Mouse (Mus musculus) embryonic fibroblast, embryonic 13.5 days (primary cell): ENCODE data around the gene Ablim1.

ENCODE experiments used
- CTCF ChIP-seq: IDR thresholded peaks from 2 replicates; pipeline ENCODE4 v1.5.1; 2011; ENCODE audit warnings: mild to moderate bottlenecking, control low read depth, low read length, moderate library complexity, borderline replicate concordance; ENCODE audit not compliant: insufficient read depth
- POLR2A ChIP-seq: IDR thresholded peaks from 2 replicates; pipeline ENCODE4 v1.6.1; 2011; ENCODE audit warnings: low read depth, mild to moderate bottlenecking, control low read depth, low read length, moderate library complexity

DNA sequence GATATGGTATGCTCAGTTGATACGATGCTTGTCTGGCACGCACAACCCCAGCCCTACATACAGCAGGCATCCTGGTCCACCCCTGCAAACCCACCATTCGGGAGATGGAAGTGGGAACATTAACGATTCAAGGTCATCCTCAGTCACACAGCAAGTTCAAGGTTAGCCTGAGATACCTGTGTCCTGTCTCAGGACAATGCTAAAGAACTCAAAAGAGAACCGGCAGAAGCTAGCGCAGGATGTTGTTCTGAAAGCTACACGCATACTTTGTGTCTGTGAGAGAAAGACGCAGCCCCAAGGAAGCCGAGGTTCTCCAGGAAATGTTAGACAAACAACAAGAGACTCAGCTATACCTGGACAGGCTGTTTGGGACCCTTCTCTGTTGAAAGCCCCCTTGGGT, 185.0 kb downstream of the Ablim1 start:
- TF ChIP-seq CTCF (no peak), POLR2A (no peak)
